Mouse (Mus musculus): ENCODE data around the gene Cd177. TPM values are rescaled to one million over a fixed set of nuclear protein-coding genes. Genes with fewer than 3 reads are reported as not detected.

The Cd177 gene
- 0.21 TPM for polyA plus RNA-seq (2017; shearing (Covaris generic))

DNA sequence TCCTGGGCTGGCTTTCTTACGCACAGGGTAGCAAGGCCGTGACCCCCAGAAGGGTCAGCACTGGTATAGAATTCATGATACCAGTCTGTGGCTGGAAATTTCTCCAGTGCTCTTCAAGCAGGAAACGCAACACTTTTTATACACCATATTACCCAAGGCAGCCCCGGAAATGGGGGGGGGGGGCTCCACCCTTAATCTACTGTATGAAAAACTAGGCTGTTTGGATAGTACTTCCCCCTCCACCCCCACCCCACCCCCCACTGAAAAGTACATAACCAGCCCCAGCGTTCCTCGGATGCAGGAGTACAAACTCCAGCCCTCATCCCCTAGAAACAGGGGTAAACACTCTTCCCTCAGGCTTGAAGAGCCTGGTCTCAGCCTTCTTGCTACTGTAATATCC, at the start of gene Cd177:
Gene Cd177 (minus strand): TSS at position 101 of the 400 bp plus-strand sequence.

GRCm38 (mm10) chr7:24776918-24777317, 16.8 kb upstream of the Cd177 start, which contains the start of gene Ceacam10:
TSS of gene Ceacam10 (plus strand) at chr7:24777206.

DNA sequence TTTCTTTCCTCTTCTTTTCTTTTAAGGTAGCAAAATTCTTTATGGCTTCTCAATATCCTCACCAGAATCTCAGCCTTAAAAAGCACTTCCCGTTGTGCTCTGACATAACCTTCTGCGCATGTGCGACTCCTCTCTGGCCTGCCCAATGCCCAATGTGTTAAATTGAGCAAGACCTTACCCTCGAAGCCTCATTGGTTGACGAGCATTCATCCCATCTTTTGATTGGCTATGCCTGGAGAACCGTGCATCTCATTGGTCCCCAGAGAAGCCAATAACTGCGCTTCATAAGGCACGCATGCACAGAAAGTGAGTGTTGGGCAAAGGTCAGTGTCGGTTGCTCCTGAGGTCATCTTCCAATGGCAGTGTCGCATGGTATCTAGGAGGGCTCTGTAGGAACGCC, 33.3 kb downstream of the Cd177 start, which contains the start of gene Gm4763:
Gene Gm4763 (minus strand): TSS at position 101 of the 400 bp plus-strand sequence.

DNA sequence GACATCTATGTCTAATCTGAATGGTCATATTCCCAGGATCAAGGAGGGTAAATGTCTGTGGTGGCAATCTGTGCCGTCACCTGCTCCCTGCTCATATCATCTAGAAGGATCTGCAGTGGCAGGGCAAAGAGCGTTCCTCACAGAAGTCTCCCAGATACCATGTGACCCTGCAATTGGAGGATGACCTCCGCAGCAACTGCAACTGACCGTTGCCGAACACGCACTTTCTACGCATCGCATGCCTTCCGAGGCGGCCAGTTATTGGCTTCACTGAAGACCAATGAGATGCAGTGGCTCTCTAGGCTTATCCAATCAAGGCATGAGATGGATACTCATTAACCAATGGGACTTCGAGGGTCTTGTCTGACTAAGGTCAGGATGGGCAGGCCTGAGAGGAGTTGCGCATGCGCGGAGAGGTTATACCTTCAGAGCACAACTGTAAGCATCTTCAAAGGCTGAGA, 51.2 kb downstream of the Cd177 start, which contains the start of gene BC049730:
Gene BC049730 (plus strand): TSS at position 411 of the 461 bp plus-strand sequence.

Other genes with a start within 250 kb of the Cd177 start
- not detected for gene AC161166.1, start 247.9 kb downstream of the Cd177 start, polyA plus RNA-seq (2017; shearing (Covaris generic))
- gene Irgq, start 229.6 kb downstream of the Cd177 start, polyA plus RNA-seq (2017; shearing (Covaris generic)) = 1.2 TPM
- gene Pinlyp, start 214.2 kb downstream of the Cd177 start, polyA plus RNA-seq (2017; shearing (Covaris generic)) = not detected
- 74.3 TPM for gene Xrcc1, start 214.0 kb downstream of the Cd177 start, polyA plus RNA-seq (2017; shearing (Covaris generic))
- gene Ethe1, start 172.8 kb downstream of the Cd177 start, polyA plus RNA-seq (2017; shearing (Covaris generic)) = 19.8 TPM
- gene Zfp575, start 172.7 kb downstream of the Cd177 start, polyA plus RNA-seq (2017; shearing (Covaris generic)) = 0.21 TPM
- 0.89 TPM for gene Phldb3, start 149.5 kb downstream of the Cd177 start, polyA plus RNA-seq (2017; shearing (Covaris generic))
- gene Lypd3, start 123.8 kb downstream of the Cd177 start, polyA plus RNA-seq (2017; shearing (Covaris generic)) = not detected
- not detected for gene Tex101, start 83.6 kb downstream of the Cd177 start, polyA plus RNA-seq (2017; shearing (Covaris generic))
- gene BC049730, start 51.1 kb downstream of the Cd177 start, polyA plus RNA-seq (2017; shearing (Covaris generic)) = not detected
- gene Gm4763, start 33.4 kb downstream of the Cd177 start, polyA plus RNA-seq (2017; shearing (Covaris generic)) = not detected
- gene Ceacam10, start 16.9 kb upstream of the Cd177 start, polyA plus RNA-seq (2017; shearing (Covaris generic)) = not detected
- 10.8 TPM for gene Gm9844, start 101.9 kb upstream of the Cd177 start, polyA plus RNA-seq (2017; shearing (Covaris generic))
- gene Lypd4, start 109.6 kb upstream of the Cd177 start, polyA plus RNA-seq (2017; shearing (Covaris generic)) = not detected
- gene Dmrtc2, start 109.7 kb upstream of the Cd177 start, polyA plus RNA-seq (2017; shearing (Covaris generic)) = not detected
- gene Rps19, start 124.1 kb upstream of the Cd177 start, polyA plus RNA-seq (2017; shearing (Covaris generic)) = 4,580 TPM
- gene Cd79a, start 137.1 kb upstream of the Cd177 start, polyA plus RNA-seq (2017; shearing (Covaris generic)) = 16.0 TPM
- 953 TPM for gene Arhgef1, start 142.6 kb upstream of the Cd177 start, polyA plus RNA-seq (2017; shearing (Covaris generic))
- gene Gm4881, start 184.2 kb upstream of the Cd177 start, polyA plus RNA-seq (2017; shearing (Covaris generic)) = not detected
- 700 TPM for gene Rabac1, start 212.4 kb upstream of the Cd177 start, polyA plus RNA-seq (2017; shearing (Covaris generic))
- 10.7 TPM for gene Atp1a3, start 245.6 kb upstream of the Cd177 start, polyA plus RNA-seq (2017; shearing (Covaris generic))

Data from inflammation-experienced regulatory T-cells, adult 16 weeks (primary cell).